Mouse (Mus musculus) cerebellum, adult 8-10 months (tissue): ENCODE measurements at regions not wholly inside any gene's neighbourhood (a gene's known extent, or its start where the extent isn't known, plus 50 kb on each side); places are given as distances from the start of the nearest gene placed in this dataset.

Experiments used
- DNase-seq: peaks from one replicate; pipeline ENCODE4 v3.0.0; 2022

DNA sequence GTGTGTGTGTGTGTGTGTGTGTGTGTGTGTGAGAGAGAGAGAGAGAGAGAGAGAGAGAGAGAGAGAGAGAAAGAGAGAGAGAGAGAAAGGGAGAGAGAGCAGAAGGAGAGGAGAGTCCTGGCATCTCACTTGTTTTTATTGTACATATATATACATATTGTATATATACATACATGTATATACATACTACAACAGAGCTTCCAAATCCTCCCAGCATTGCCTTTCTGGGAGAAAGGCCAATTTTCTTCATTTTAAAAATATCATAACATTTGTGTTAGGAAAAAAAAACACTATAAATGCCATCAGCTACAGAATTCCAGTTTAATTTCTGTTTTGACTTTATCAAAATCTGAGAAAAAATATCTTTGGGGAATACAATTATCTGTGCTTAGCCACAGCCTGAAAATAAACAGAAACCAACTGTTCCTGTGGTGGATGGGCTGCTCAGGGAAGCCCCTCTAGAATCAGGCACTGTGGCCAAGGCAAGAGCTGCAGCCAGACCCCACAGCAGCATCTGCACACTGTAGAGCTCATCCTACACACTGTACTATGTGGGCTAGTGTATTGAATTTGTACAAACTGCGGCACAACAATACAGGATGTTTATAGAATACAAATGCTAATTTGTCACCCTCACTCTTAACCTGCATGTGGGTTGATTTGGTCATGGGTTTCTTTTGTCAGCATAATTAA is 64.6 kb upstream of the Mgmt start:
- no peak for DNase-seq

DNA sequence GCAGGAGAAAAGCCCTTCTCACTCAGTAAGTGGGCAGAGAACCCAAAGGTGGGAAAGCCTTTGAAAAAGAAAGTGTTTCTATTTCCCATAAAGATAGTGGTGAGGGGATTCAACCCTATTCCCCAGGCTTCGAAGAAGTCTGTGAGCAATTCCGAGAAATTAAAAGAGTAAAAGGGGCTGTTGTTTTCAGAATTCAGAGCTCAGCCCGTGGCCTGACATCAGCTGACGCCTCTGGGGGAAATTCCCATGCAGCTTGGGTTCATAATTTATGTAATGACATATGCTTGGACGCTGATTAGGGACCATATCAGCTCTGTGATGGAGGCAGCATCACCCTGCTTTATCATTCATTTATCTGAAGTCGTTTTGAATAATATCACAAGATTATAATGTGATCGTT is 62.0 kb upstream of the Mgmt start:
- DNase-seq = no peak

DNA sequence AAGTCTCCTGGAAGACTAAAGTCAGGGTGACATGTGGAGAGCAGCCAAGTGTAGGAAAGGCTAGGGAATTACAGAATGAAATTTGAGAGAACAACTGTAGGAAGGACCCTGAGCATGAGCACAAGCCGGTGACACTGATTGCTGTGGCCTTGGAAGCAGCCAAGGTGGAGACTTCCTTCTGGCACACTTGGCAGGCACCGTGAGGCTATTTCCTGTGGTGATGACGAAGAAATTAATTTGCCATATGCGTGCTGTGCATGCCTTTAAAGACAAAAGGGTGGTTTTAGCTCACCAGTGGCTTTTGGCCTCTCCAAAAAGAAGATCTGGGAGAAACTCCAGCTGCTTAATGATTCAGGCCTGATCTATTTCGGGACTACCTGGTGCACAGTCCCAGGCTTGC is 55.4 kb upstream of the Mgmt start:
- DNase-seq = no peak

DNA sequence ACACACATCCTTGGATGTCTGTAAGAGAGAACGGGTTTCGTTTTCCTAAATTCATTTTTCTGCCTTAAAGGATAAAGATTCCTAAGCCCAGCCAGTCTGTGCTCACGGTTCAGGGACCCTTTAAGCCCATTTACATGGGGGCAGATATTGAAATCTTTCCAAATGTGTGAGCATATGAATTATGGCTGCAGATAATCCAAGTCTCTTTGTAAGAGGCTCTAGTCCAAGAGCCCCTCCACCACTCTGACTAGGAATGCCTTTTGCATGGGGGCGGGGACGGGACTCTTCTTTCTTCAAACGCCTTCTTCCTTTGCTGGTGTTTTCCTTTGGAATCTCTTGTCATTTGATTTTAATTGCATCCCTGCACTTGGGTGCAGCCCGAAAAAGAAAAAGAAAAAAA is 54.2 kb upstream of the Mgmt start:
- no peak for DNase-seq

DNA sequence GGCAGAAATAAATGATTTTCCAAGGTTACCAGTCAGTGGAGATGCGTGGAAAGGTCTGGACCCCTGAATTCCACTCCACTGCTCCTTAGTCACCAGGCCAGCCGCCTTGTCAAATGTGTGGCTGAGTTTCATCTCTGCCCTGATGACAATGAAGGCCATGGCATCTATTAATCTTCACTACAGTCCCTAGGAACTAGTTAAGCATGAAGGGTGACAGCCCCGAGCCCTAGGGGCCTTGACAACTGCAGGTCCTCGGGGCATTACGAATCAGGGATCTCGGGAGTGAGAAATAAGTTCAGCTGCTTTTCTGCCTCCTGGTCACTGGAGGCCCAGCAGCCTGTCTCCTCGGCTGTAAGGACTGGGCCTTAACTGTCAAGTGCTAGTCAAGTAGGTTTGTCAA is 51.7 kb upstream of the Mgmt start:
- DNase-seq = no peak

DNA sequence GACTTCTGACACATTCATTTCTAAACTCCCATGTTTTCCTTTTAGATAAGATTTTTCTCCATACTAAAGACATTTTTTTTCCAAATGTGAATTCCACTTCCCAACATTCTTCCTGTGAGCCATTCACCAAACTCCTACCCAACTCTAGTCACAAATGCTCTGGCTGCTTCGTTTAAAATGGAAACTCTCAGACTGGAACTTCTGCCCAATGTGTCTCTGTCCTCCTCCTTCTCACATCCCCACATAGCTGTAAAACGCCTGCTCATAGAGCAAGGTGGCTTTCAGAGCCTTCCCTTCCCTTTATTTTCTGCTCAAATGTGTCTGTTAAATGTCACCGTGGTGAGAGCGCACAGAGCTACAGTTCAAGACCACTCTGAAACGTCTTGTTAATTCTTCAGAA is 50.1 kb upstream of the Mgmt start:
- DNase-seq = no peak
